Mouse (Mus musculus) testis, postnatal 10 days (tissue): Measurements from ENCODE around the gene Cxadr.
A peak's percentile ranks its signal among the peaks of the same experiment; 100 is the strongest.

ENCODE experiments used
- DNase-seq: peaks from one replicate; pipeline ENCODE4 v3.0.0; 2021; ENCODE audit warnings: low spot score

Cxadr gene

DNA sequence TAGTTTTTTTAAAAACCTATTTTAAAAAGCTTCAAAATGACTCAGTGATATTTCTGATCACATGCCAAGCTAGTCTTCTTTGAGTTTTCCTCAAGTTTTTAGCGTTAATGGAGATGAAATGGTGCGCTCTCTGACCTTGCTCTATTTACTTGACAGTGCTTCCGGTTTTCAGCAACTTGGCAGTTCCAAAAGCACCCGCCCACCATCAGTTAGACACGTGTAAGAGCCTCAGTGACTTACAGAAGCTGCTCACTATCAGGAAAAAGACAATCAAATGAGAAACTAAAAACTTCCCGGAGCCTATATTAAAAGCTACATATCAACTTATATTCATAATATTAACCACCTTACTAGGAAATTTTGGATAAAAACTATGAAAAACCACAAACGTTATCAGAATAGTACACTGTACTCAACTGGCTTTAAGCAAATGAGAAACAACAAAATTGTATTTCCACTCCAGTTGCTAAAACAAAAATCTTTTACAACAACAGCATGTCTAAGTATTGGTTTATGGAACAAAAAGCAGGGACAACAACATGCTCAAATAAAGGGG lies 70.3 kb downstream of the Cxadr start:
- no peak for DNase-seq

DNA sequence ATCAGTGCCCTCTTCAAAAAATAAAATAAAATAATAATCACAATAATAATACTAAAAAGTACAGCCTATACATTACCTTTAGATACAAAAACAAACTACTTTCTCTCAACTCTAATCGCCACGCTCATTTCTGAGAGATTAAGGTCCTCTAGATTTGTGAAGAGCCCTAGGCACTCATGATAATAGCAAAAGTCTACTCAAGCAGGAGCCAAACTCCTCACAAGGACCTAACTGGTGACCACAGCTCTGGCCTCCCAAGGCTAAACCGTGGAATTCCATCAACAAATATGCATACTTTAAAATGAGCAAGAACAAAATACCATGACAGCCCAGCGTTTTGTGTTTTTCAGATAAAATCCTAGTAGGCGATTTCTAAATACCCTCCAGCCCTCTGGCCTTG lies 71.5 kb downstream of the Cxadr start:
- DNase-seq = no peak

DNA sequence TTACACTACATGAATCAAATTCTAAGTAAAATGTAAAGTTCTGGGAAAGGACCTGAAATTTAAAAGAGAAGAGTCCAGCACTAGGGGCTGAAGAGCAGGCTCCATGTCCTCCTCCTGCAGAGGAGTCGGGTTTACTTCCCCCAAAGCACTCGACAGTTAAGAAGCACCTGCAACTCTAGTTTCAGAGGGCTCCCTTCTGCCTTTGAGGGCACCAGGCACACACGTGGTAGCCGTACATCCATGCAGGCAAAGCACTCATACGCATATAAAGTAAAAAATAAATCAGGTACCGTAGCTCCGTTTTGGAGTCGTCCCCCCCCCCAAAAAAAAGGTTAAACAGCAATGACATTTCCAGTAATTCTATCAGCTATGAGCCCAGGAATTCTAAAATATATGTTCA lies 72.5 kb downstream of the Cxadr start:
- no peak for DNase-seq

DNA sequence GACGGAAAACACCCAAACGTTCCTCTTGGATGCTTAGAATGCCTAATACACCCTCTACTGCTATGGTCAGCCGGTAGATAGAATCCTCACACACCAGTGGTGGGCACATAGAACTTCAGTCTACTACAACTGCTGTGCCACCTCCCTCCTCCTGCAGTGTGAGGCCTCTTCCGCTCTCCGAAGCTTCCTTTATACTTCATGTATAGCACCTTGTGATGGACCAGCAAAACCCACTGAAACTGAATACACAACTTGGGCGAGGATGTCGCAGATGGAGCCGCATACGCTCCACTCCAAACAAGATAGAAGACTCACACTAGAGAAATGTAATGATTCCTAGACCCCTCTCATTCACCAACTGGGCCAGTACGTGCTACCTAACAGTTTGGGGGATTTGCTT lies 73.9 kb downstream of the Cxadr start:
- DNase-seq = no peak

DNA sequence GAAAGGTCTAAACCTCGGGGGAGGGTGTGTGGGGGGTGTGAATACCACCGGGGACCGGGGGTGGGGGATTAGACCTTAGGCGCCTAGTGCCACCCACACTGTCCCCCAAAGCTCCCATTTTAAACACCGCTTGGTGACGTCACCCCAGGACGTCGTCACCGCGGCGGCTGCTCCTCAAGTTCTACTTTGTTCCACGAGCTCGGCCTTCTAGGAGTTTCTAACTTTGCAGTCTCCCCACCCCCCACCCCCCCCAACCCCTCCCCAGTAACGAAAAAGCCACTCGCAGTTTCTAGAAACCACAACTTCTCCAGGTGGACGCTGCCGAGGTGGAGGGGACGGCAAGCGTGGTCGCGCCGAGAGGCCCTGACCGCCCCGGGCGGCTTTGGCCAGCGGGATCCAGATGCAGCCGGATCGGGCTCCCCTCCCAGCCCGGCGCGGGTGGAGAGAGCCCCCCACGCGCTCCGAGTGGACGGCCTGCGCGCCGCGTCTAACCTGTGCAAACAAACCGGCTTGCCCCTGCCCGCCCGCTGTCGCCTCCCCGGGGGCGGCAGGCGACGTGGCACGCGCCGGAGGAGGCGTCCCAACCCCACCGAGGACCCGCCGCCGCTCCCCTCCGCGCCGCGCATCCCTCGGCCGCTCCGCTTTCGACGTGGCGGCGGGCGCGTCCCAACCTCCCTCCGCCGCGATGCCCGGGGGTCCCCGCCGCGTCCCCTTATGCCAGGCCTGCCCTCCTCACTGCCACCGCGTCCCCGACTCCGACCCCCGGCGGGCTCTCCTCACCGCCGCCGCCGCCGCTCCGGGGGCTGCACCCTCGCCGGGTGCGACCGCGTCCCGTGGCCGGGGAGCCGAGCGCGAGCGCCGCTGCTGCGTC lies 74.8 kb downstream of the Cxadr start:
- DNase-seq = peak; percentile 85

DNA sequence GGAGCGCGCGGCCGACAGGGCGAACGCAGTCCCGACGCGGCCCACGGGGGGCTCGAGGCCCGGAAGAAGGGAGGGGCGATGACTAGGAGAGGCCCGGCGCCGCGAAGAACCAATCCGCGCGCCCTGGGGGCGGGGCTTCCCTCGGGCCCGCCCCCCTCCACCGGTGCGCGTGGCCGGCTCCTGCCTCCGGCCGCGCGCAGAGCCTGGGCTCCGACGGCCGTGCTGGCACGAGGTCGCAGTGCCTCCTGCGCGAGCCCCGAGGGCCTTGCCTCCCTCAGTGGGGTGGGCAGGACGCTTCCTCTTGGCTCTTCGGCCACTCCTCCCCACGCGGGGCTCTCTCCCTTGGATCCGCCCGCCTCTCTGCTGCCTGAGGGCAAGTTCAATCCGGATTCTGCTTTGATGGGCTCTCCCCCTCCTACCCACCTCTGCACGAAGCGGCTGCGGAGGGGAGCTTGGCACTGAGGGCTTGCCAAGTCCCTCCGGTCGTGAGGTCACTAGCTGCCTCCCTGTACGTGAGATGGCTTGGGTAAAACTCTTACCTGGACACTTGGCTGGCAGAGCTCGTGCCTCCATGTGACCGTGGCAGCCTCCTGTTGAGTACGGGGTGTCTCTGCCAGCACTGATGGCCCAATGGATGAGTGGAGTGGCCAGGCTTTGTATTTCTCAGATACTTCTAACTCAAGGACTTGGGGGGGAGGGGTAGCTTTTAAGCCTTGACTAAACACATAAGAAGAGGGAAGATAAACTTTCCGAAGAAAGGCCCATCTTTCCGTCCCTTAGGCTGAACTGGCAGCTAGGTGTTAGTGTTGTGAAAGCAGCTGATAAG lies 75.7 kb downstream of the Cxadr start, which contains the start of gene Btg3:
Gene Btg3 (minus strand): TSS at position 448 of the 826 bp plus-strand sequence.
- peak; percentile 95 for DNase-seq

DNA sequence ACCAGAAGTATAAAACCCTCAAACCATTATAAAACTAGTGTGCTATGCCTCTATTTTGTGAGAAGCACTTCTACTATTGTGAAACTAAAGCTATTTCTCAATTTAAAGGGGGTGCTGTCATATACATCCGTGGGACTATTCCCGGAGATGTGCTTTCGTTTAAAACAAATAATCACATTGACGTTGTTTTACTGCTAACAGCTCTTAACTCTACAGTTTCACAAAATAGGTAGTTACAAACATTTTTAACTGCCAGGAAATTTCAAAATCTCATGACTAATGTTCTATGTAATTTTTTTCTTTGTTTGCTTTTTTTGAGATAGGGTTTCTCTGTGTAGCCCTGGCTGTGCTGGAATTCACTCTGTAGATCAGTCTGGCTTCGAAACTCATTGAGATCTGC lies 77.2 kb downstream of the Cxadr start:
- DNase-seq = no peak

DNA sequence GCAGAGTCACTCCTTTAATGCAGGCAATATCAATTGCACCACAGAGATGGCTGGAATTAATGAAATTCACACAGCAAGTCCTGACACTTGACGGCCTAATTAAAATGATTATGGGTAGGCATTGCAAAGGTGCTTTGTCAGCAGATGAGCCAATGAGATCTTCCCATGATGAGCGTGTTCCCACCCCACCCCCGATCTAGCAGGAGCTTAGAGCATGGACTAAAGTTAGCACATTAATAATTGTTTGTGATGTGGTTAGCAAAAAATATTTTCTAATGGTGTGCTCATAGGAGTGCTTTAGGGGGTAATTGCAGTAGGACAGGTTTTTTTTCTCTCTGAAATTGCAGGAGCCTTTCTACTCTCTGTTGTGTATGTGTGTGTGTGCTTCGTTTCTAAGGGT lies 87.8 kb downstream of the Cxadr start:
- no peak for DNase-seq

DNA sequence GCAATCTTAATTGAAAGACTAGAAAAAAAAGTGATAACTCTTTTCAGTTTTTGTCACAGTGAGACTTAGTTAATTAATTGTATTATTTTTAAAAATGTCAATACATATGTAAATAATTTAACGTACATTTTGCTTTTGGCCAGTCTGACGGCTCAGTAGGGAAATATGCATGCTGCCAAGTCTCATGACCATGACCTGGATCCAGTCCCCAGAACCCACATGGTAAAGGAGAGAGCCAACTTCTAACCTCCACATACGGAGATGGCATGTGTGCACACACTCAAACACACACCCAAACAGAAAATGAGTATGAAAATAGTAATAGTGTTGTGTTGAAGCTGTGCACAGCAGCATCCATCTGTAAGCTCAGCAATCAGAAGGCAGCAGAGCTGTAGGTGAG lies 88.7 kb downstream of the Cxadr start:
- DNase-seq = no peak

DNA sequence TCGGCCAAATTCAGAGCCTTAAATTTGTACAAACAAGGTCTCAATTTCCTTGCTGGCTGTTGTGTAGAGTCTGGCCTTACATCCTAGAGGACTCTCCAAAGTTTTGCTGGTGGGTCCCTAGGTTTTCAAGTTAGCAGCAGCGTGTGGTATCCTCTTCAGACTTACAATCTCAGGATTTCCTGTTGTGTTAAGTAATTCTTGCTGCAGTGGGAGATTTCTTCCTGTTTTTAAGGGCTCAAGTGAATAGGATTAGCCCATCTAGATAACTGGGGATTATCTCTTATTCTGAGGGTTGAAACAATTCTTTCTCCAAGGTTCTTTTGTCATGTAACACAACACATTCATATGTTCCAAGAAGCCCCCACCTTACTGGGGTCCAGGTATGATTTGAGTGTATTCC lies 90.1 kb downstream of the Cxadr start:
- DNase-seq = no peak

DNA sequence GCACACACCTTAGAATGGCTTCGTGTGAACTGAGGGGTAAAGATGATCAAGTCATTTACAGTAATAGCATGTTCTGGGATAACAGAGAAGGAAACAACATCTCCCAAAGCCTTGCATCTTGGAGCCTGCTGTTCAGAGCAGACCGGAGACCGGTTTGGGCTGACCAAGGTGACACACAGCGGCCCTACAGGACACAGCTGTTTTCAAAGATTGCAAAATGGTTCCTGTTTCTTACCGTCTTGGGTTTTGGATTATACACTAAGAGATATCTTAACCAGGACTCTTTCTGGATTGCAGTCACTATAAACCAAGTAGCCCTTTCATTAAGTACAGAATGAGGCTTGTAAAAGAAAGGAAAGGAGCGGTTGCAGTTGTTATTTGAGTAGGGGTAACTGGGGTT lies 97.4 kb downstream of the Cxadr start:
- DNase-seq = no peak

DNA sequence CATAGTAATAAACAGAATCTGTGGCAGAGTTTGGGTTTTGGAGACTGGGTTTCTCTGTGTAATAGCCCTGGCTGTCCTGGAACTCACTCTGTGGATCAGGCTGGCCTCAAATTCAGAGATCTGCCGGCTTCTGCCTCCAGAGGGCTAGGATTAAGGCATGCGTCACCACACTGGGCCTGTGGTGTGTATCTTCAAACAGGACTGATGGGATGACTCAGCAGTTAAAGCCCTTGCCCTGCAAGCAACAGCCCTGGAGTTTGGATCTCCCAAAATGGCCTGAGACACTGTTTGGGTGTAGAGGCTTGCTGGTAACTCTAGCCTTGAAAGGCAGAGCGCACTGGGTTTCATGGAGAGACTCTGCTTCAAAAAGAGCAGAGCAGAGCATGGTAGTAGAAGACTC lies 98.1 kb downstream of the Cxadr start:
- DNase-seq = no peak

DNA sequence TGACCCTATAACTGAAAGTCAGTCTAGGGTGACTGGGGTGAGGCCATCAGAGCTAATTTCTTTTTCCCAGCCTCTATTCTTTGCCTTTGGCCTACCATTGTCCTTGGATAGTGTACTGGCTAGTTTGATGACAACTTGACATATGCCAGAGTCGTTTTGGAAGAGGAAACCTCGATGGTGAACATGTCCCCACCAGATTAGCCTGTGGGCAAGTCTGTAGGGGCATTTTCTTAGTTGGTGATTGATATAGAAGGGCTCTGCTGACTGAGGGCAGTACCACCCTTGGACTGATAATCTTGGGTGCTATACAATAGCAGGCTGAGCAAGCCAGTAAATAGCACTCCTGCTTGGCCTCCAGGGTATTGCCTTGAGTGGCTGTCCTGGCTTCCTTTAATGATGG lies 101.0 kb downstream of the Cxadr start:
- no peak for DNase-seq

DNA sequence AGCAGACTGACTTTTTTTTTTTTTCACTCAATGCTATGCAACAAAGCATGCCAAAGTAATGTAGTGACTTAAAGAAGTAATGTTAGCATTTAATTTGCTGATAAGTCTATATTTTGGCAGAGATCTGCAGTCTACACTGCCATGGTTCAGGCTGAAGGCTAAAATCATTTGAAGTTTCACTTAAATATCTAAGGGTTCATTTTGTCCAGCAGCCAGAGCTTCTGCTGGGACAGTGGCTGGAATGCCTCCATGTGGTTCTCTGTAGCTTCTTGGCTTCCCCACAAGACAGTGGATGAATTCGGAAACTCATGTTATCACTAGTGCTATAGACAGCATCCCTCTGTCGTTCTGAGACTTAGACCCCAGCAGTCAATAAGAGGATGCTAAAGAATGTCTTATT lies 105.4 kb downstream of the Cxadr start:
- DNase-seq = no peak

DNA sequence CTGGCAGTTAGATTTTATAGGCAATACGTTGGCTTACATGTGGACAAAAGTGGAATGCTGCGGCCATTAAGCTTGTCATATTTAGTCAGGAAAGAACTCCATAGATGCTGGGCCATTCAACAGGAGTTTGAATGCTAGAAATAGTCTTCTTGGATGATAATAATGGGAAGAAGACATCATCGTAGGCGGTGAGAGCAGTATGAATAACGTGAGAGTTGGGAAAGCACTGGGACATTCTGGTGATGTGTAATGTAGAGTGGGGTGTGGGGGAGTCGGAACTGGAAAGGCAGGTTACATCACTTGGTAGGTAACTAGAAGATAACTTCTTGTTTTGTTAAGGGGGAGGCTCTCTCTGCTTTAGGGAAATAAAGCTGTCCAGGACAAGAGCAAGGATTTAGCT lies 106.6 kb downstream of the Cxadr start:
- no peak for DNase-seq
